Mouse (Mus musculus) kidney, adult 2 months (tissue): ENCODE results near the gene Gm17542.

ENCODE experiments used
- CTCF ChIP-seq: fragments of 200-500 bp; conservative IDR thresholded peaks from 2 replicates; pipeline ENCODE4 v1.5.1; 2011; ENCODE audit warnings: low read depth, mild to moderate bottlenecking, control low read depth, low read length, moderate library complexity, mixed read lengths; ENCODE audit not compliant: insufficient read depth, insufficient read length
- POLR2A ChIP-seq: fragments of 200-500 bp; IDR thresholded peaks from one replicate; pipeline ENCODE4 v1.6.1; 2011; ENCODE audit warnings: low read depth, low read length, control low read depth

DNA sequence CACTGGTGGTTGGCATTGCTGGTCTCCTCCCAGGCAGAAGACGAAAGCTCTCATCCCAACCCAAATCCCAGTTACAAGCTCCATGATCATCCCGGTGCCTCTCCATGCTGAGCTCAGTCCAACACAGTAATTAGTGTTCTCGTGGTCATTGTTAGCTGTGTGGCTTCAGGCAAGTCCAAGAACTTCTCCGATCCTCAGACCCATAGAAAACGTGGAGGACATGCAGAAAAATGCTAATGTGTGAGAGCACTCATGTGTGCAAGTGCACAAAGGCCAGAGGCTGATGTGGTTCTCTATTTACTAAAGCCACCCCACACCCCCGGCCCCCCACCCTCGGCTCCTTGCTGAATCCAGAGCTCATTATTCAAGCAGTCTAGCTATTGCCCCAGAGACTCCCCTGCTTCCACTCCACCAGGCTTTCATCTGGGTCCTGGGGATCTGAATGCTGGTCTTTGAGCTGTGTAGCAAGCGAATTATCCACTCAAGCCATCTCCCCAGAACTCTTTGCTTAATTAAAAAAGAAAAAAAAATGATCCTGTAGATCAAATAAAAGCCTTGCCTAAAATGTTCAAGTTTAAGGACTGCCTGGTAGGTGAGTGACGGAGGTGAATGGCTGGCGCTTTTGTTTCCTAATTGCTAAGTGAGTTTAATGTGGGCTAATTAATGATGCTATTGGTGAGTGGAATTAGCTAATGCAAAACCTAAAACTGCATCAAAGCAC is 45.3 kb downstream of the Gm17542 start:
- TF ChIP-seq POLR2A (no peak), CTCF (no peak)
